Mouse (Mus musculus): ENCODE measurements around the gene Zim1. TPM values are rescaled to one million over a fixed set of nuclear protein-coding genes. Genes with fewer than 3 reads are reported as not detected.

The Zim1 gene
- 1.5 and 1.6 TPM in 2 replicates for polyA plus RNA-seq (2015; fragmentation: Nextera tagmentation; extraction: Ambion mirVana)

DNA sequence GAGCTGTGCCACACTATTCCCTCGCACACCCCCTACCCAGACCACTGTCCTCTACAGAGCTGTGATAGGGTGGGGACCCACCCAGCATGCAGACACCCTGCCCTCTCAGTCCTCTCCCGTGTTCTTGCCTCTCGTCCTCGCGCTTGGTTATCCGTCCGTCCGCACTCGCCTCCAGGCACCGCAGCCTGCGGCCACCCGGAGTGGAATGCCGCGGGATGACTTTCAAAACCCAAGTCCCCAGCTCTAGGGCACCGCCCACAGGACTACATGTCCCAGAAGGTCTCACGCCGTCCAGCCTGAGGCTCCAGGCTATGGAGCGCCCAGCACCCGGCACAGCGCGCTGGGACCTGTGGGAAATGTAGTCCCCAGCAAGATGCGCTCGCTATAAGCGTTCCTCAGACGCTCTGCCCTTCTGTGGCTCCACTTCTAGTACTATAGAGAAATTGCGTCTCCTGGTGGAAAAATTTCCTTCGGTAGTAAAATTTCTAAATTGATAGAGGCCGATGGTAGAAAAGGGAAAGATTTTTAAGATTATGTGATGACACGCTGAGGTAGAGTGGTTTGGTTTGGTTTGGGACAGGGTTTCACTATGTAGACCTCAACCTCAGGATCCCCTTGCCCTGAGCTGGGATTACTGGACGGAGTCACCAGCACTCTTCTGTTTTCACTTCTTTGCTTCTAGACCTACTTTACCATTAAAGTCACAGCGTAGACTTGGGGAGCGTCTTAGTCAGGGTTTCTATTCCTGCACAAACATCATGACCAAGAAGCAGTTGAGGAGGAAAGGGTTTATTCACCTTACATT is at the start of gene Zim1:
Gene Zim1, minus strand, starts transcription at position 210 of the 805 bp plus-strand sequence.

DNA sequence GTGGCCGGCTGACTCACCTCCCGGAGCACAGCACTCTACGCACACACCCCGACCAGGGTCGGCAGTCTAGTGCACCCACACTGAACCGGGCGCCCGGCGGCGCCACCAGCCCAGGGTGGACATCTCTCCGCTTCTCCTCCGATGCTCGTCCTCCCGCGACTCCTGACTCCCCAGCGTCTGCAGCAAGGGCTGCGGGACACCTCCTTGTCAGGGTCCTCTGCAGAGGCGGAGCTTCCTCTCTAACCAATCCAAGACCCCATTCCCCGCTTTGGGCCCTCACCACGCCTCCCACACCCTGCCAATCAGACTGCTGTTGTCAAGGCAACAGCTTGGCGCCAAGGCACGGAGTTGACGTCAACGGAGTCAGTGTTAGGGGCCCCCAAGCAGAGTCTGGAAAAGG is 34.0 kb upstream of the Zim1 start, which contains the start of the genes Peg3 and Usp29:
Gene Peg3, minus strand, starts transcription at position 191 of the 400 bp plus-strand sequence.
Gene Usp29, plus strand, starts transcription at position 338 of the 400 bp plus-strand sequence.

Other genes starting within 250 kb of the Zim1 start
- gene Olfr1336, start 240.3 kb downstream of the Zim1 start, polyA plus RNA-seq (2015; fragmentation: Nextera tagmentation; extraction: Ambion mirVana), result not detected in 2 replicates
- not detected in 2 replicates for gene Olfr1346, start 229.3 kb downstream of the Zim1 start, polyA plus RNA-seq (2015; fragmentation: Nextera tagmentation; extraction: Ambion mirVana)
- not detected in 2 replicates for gene Olfr5, start 209.5 kb downstream of the Zim1 start, polyA plus RNA-seq (2015; fragmentation: Nextera tagmentation; extraction: Ambion mirVana)
- not detected in 2 replicates for gene Olfr1347, start 196.7 kb downstream of the Zim1 start, polyA plus RNA-seq (2015; fragmentation: Nextera tagmentation; extraction: Ambion mirVana)
- not detected in 2 replicates for gene Olfr1348, start 187.7 kb downstream of the Zim1 start, polyA plus RNA-seq (2015; fragmentation: Nextera tagmentation; extraction: Ambion mirVana)
- not detected in 2 replicates for gene Olfr1349, start 173.5 kb downstream of the Zim1 start, polyA plus RNA-seq (2015; fragmentation: Nextera tagmentation; extraction: Ambion mirVana)
- not detected in 2 replicates for gene Olfr1350, start 131.6 kb downstream of the Zim1 start, polyA plus RNA-seq (2015; fragmentation: Nextera tagmentation; extraction: Ambion mirVana)
- 44.1 and 55.1 TPM in 2 replicates for gene Peg3, start 34.0 kb upstream of the Zim1 start, polyA plus RNA-seq (2015; fragmentation: Nextera tagmentation; extraction: Ambion mirVana)
- 0.82 and 1.1 TPM in 2 replicates for gene Usp29, start 34.1 kb upstream of the Zim1 start, polyA plus RNA-seq (2015; fragmentation: Nextera tagmentation; extraction: Ambion mirVana)

All from urinary bladder, postnatal 0 days (tissue).